Mouse (Mus musculus): ENCODE data around the gene Ism1.

DNA sequence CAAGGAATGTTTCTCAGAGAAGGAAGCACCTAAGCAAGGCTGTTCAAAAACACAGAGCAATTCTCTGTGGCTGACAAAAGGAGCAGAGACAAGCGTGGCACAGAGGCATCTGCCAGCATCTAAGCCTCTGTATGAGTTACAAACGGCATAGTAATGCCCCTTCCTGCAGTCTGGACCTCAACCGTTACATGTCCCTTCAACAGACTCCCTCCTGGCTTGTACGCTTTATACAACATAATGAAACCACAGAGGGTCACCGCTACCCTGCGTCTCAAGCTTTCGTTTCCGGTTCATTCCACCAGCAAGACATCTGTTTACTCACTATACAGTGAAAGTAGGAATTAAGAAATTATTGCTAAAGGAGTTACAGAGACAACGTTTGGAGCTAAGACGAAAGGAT, 34.1 kb downstream of the Ism1 start:
- TF ChIP-seq CTCF (IDR thresholded peaks at IDR 0.05; ENCODE audit: control insufficient read depth, insufficient read depth, low read length), result no peak
- no peak for TF ChIP-seq POLR2A (IDR thresholded peaks at IDR 0.05; ENCODE audit: borderline replicate concordance, control insufficient read depth, low read depth, low read length)
